Mouse (Mus musculus): ENCODE results near the gene Elmo3. TPM values are rescaled to one million over a fixed set of nuclear protein-coding genes. Genes with fewer than 3 reads are reported as not detected.

The Elmo3 gene
- polyA plus RNA-seq, 2 experiments: 2.5 to 4.2 TPM

- Histone ChIP-seq H3K27ac (no peak overlapping the region), H3K36me3 (replicated peaks; ENCODE audit: control insufficient read depth, insufficient read depth, low read depth) (no peaks in the 10 kb centered on the region), H3K4me3 (ENCODE audit: insufficient read depth in 1 of 2, low read depth in 2 of 2, low read length in 2 of 2) (no peak overlapping the region), H3K9me3 (ENCODE audit: control insufficient read depth, low read length) (no peaks in the 10 kb centered on the region), H3K9ac (replicated peaks) (no peak overlapping the region), H3K4me2 (ENCODE audit: low read depth) (no peak overlapping the region), H3K4me1 (replicated peaks; ENCODE audit: control insufficient read depth in 2 of 2, insufficient read depth in 2 of 2, low read length in 1 of 2) (peaks cover 12 to 18% of the 10 kb centered on the region in 2 experiments), H3K27me3 (ENCODE audit: control insufficient read depth, insufficient read depth, low read length) (peaks cover 12% of the 10 kb centered on the region)
- WGBS (ENCODE audit: insufficient replicate concordance): 56% methylated on average over 12 of the region's 12 CpGs
- TF ChIP-seq CTCF (IDR thresholded peaks at IDR 0.05; ENCODE audit: low read depth) (no peak), EP300 (IDR thresholded peaks at IDR 0.05; ENCODE audit: low read depth) (no peak)
- no peak for ATAC-seq (ENCODE audit: insufficient read depth)
- DNase-seq (ENCODE audit: low read depth in 3 of 3, low spot score in 3 of 3): no peak
Measured at GRCm38 (mm10) chr8:105285514-105285913, 19.9 kb upstream of the Elmo3 start.

GRCm38 (mm10) chr8:105286907-105287306 is 18.5 kb upstream of the Elmo3 start:
- WGBS (ENCODE audit: insufficient replicate concordance): 73% methylated on average over 4 of the region's 4 CpGs
- Histone ChIP-seq H3K36me3 (replicated peaks; ENCODE audit: control insufficient read depth, insufficient read depth, low read depth) (no peaks in the 10 kb centered on the region), H3K9ac (replicated peaks) (no peak overlapping the region), H3K4me2 (ENCODE audit: low read depth) (no peak overlapping the region), H3K4me3 (ENCODE audit: insufficient read depth in 1 of 2, low read depth in 2 of 2, low read length in 2 of 2) (no peak overlapping the region), H3K9me3 (ENCODE audit: control insufficient read depth, low read length) (no peaks in the 10 kb centered on the region), H3K4me1 (replicated peaks; ENCODE audit: control insufficient read depth in 2 of 2, insufficient read depth in 2 of 2, low read length in 1 of 2) (peaks cover 12 to 21% of the 10 kb centered on the region in 2 experiments), H3K27ac (no peak overlapping the region), H3K27me3 (ENCODE audit: control insufficient read depth, insufficient read depth, low read length) (peaks cover 12% of the 10 kb centered on the region)
- no peak for ATAC-seq (ENCODE audit: insufficient read depth)
- TF ChIP-seq EP300 (IDR thresholded peaks at IDR 0.05; ENCODE audit: low read depth) (no peak), CTCF (IDR thresholded peaks at IDR 0.05; ENCODE audit: low read depth) (no peak)
- no peak for DNase-seq (ENCODE audit: low read depth in 3 of 3, low spot score in 3 of 3)

- Histone ChIP-seq H3K27me3 (ENCODE audit: control insufficient read depth, insufficient read depth, low read length) (peaks cover 12% of the 10 kb centered on the region), H3K4me1 (replicated peaks; ENCODE audit: control insufficient read depth in 2 of 2, insufficient read depth in 2 of 2, low read length in 1 of 2) (peaks cover 12 to 16% of the 10 kb centered on the region in 2 experiments), H3K36me3 (replicated peaks; ENCODE audit: control insufficient read depth, insufficient read depth, low read depth) (no peaks in the 10 kb centered on the region), H3K4me2 (ENCODE audit: low read depth) (no peak overlapping the region), H3K4me3 (ENCODE audit: insufficient read depth in 1 of 2, low read depth in 2 of 2, low read length in 2 of 2) (no peak overlapping the region), H3K27ac (no peak overlapping the region), H3K9ac (replicated peaks) (no peak overlapping the region), H3K9me3 (ENCODE audit: control insufficient read depth, low read length) (no peaks in the 10 kb centered on the region)
- ATAC-seq (ENCODE audit: insufficient read depth) (no peak), DNase-seq (ENCODE audit: low read depth in 3 of 3, low spot score in 3 of 3) (no peak)
- 86% methylated on average over 5 of the region's 5 CpGs for WGBS (ENCODE audit: insufficient replicate concordance)
- no peak for TF ChIP-seq EP300 (IDR thresholded peaks at IDR 0.05; ENCODE audit: low read depth)
- 0 out of 2 replicates have a peak, but pooled peaks have one; percentile 7 for TF ChIP-seq CTCF (IDR thresholded peaks at IDR 0.05; ENCODE audit: low read depth)
Measured at GRCm38 (mm10) chr8:105288231-105288630, 17.2 kb upstream of the Elmo3 start.

- H3K27ac ChIP-seq: no peak overlapping the region
- ATAC-seq (ENCODE audit: insufficient read depth) (peak; percentile 85), DNase-seq (ENCODE audit: low read depth in 3 of 3, low spot score in 3 of 3) (peak; percentile 78 to 90 (median 79))
- H3K36me3 ChIP-seq (replicated peaks; ENCODE audit: control insufficient read depth, insufficient read depth, low read depth): no peaks in the 10 kb centered on the region
- H3K9ac ChIP-seq (replicated peaks): no peak overlapping the region; the same call in 1 of the 2 replicates
- under 1% methylated on average over 53 of the region's 53 CpGs for WGBS (ENCODE audit: insufficient replicate concordance)
- H3K4me1 ChIP-seq (replicated peaks; ENCODE audit: control insufficient read depth in 2 of 2, insufficient read depth in 2 of 2, low read length in 1 of 2): peaks cover 12 to 16% of the 10 kb centered on the region in 2 experiments
- H3K4me2 ChIP-seq (ENCODE audit: low read depth): peak overlapping the region; percentile 86
- peak overlapping the region; percentile 42 to 50 for H3K4me3 ChIP-seq (ENCODE audit: insufficient read depth in 1 of 2, low read depth in 2 of 2, low read length in 2 of 2)
- no peaks in the 10 kb centered on the region for H3K9me3 ChIP-seq (ENCODE audit: control insufficient read depth, low read length)
- H3K27me3 ChIP-seq (ENCODE audit: control insufficient read depth, insufficient read depth, low read length): peaks cover 12% of the 10 kb centered on the region
- TF ChIP-seq CTCF (IDR thresholded peaks at IDR 0.05; ENCODE audit: low read depth) (peak; percentile 47), EP300 (IDR thresholded peaks at IDR 0.05; ENCODE audit: low read depth) (no peak)
Measured at GRCm38 (mm10) chr8:105288958-105289732, 16.3 kb upstream of the Elmo3 start.

- H3K4me1 ChIP-seq (replicated peaks; ENCODE audit: control insufficient read depth in 2 of 2, insufficient read depth in 2 of 2, low read length in 1 of 2): peaks cover 12 to 16% of the 10 kb centered on the region in 2 experiments
- TF ChIP-seq EP300 (IDR thresholded peaks at IDR 0.05; ENCODE audit: low read depth) (no peak), CTCF (IDR thresholded peaks at IDR 0.05; ENCODE audit: low read depth) (peak; percentile 77)
- no peaks in the 10 kb centered on the region for H3K36me3 ChIP-seq (replicated peaks; ENCODE audit: control insufficient read depth, insufficient read depth, low read depth)
- 4% methylated on average over 43 of the region's 43 CpGs for WGBS (ENCODE audit: insufficient replicate concordance)
- H3K27me3 ChIP-seq (ENCODE audit: control insufficient read depth, insufficient read depth, low read length): peaks cover 12% of the 10 kb centered on the region
- peak within 1 kb of the TSS; percentile 42 to 50 for H3K4me3 ChIP-seq (ENCODE audit: insufficient read depth in 1 of 2, low read depth in 2 of 2, low read length in 2 of 2)
- H3K4me2 ChIP-seq (ENCODE audit: low read depth): peak within 1 kb of the TSS; percentile 86
- H3K9me3 ChIP-seq (ENCODE audit: control insufficient read depth, low read length): no peaks in the 10 kb centered on the region
- ATAC-seq (ENCODE audit: insufficient read depth): peak; percentile 3; the same call in 1 of the 2 replicates
- no peak for DNase-seq (ENCODE audit: low read depth in 3 of 3, low spot score in 3 of 3)
- no peak within 1 kb of the TSS; the same call in 1 of the 2 replicates for H3K9ac ChIP-seq (replicated peaks)
- H3K27ac ChIP-seq: no peak within 1 kb of the TSS
Measured at GRCm38 (mm10) chr8:105289805-105290460, 15.5 kb upstream of the Elmo3 start, which contains the start of gene 4931428F04Rik. Gene 4931428F04Rik, minus strand, starts transcription at chr8:105289864.
